Mouse (Mus musculus) forebrain, embryonic 14.5 days (tissue): ENCODE results near the gene Zfp981. TPM values are rescaled to one million over a fixed set of nuclear protein-coding genes. Genes with fewer than 3 reads are reported as not detected.
"Not testable (repeated sequence)": the region's sequence is repeated elsewhere in the genome, so short reads cannot be mapped to it uniquely, and the experiment has no call there.

ENCODE experiments used
- ATAC-seq: fragments of 200-750 bp; cut with Nextera tagmentation; 2 replicates; pipeline ENCODE4 v1.8.0; 2017; ENCODE audit warnings: mild to moderate bottlenecking, moderate library complexity
- DNase-seq: peaks from one replicate; pipeline ENCODE4 v3.0.0-alpha.2; 2015; ENCODE audit warnings: low spot score
- H3K27ac ChIP-seq: fragments of 300-500 bp; sonication (generic); 2 replicates; pipeline ENCODE4 v1.5.1; 2014; ENCODE audit warnings: low read depth, mild to moderate bottlenecking, control low read depth, low read length, moderate library complexity
- H3K27me3 ChIP-seq: fragments of 300-500 bp; sonication (generic); replicated peaks from 2 replicates; pipeline ENCODE4 v1.6.1; 2014; ENCODE audit warnings: low read length, control low read depth, mixed read lengths; ENCODE audit not compliant: control insufficient read depth, insufficient read depth
- H3K36me3 ChIP-seq: fragments of 300-500 bp; sonication (generic); 2 replicates; pipeline ENCODE4 v1.6.1; 2014; ENCODE audit warnings: low read length, control low read depth; ENCODE audit not compliant: control insufficient read depth, insufficient read depth
- H3K4me1 ChIP-seq: fragments of 300-500 bp; sonication (generic); 2 replicates; pipeline ENCODE4 v1.6.1; 2014; ENCODE audit warnings: antibody characterized with exemption, low read length, control low read depth; ENCODE audit not compliant: control insufficient read depth, insufficient read depth
- H3K4me2 ChIP-seq: fragments of 300-500 bp; sonication (generic); 2 replicates; pipeline ENCODE4 v1.6.1; 2014; ENCODE audit warnings: mild to moderate bottlenecking, control low read depth, low read length
- H3K4me3 ChIP-seq: fragments of 300-500 bp; sonication (generic); 2 replicates; pipeline ENCODE4 v1.5.1; 2014; ENCODE audit warnings: low read depth, low read length, control low read depth
- H3K9ac ChIP-seq: fragments of 300-500 bp; sonication (generic); 2 replicates; pipeline ENCODE4 v1.6.1; 2014; ENCODE audit warnings: mild to moderate bottlenecking, low read length, control low read depth, moderate library complexity
- H3K9me3 ChIP-seq: fragments of 300-500 bp; sonication (generic); replicated peaks from 2 replicates; pipeline ENCODE4 v1.6.1; 2016; ENCODE audit warnings: low read length, control low read depth, mixed read lengths; ENCODE audit not compliant: control insufficient read depth
- WGBS: fragments of 180-500 bp; shearing (Covaris S2); extraction: QIAGEN DNeasy Blood & Tissue Kit; methylation state at CpG from one replicate; pipeline ENCODE4 v1.1.7; 2014; 5-methylcytosine and 5-hydroxymethylcytosine counted together
- polyA plus RNA-seq: library from polyadenylated mRNA; unstranded; fragments of >200 nt; fragmentation: Nextera tagmentation; extraction: Ambion mirVana; gene quantifications from 2 replicates; pipeline ENCODE4 v1.2.1, GENCODE M21; 2014

The Zfp981 gene
- polyA plus RNA-seq, 1 experiment from 2014 or later: 0.11 TPM

GRCm38 (mm10) chr4:146493319-146493907 is 8.4 kb upstream of the Zfp981 start:
- H3K27me3 ChIP-seq, H3K27ac ChIP-seq, H3K9ac ChIP-seq, ATAC-seq, H3K36me3 ChIP-seq, DNase-seq, H3K4me2 ChIP-seq, H3K4me1 ChIP-seq, H3K4me3 ChIP-seq: not testable (repeated sequence)
- 88% methylated on average over 6 of the region's 6 CpGs for WGBS
- peaks cover 63% of the 10 kb centered on the region for H3K9me3 ChIP-seq

GRCm38 (mm10) chr4:146494980-146495379 is 6.8 kb upstream of the Zfp981 start:
- H3K27ac ChIP-seq: no peak overlapping the region
- WGBS: 71% methylated on average over 4 of the region's 4 CpGs
- ATAC-seq (no peak), DNase-seq (no peak)
- no peak overlapping the region for H3K9ac ChIP-seq
- no peaks in the 10 kb centered on the region for H3K4me1 ChIP-seq
- no peaks in the 10 kb centered on the region for H3K27me3 ChIP-seq
- H3K4me3 ChIP-seq: no peak overlapping the region
- H3K9me3 ChIP-seq: peaks cover 65% of the 10 kb centered on the region
- no peak overlapping the region for H3K4me2 ChIP-seq
- no peaks in the 10 kb centered on the region for H3K36me3 ChIP-seq

- not testable (repeated sequence) for DNase-seq, H3K4me2 ChIP-seq, H3K4me1 ChIP-seq, H3K4me3 ChIP-seq, H3K36me3 ChIP-seq, ATAC-seq, H3K9ac ChIP-seq, H3K27me3 ChIP-seq, H3K27ac ChIP-seq
- H3K9me3 ChIP-seq: peaks cover 64% of the 10 kb centered on the region
- WGBS: 82% methylated on average over 9 of the region's 9 CpGs
Observed at GRCm38 (mm10) chr4:146497695-146498275, 4.0 kb upstream of the Zfp981 start.

- 93% methylated on average over 16 of the region's 24 CpGs for WGBS
- H3K9ac ChIP-seq, H3K4me2 ChIP-seq, H3K4me1 ChIP-seq, H3K36me3 ChIP-seq, DNase-seq, ATAC-seq, H3K27me3 ChIP-seq, H3K4me3 ChIP-seq, H3K27ac ChIP-seq: not testable (repeated sequence)
- peaks cover 12% of the 10 kb centered on the region for H3K9me3 ChIP-seq
Observed at GRCm38 (mm10) chr4:146509029-146509428, 7.2 kb downstream of the Zfp981 start.

GRCm38 (mm10) chr4:146511871-146512270 is 10.0 kb downstream of the Zfp981 start:
- not testable (repeated sequence) for ATAC-seq, H3K4me2 ChIP-seq, H3K9ac ChIP-seq, H3K4me1 ChIP-seq, H3K27me3 ChIP-seq, DNase-seq, H3K36me3 ChIP-seq, H3K4me3 ChIP-seq, H3K27ac ChIP-seq
- peaks cover 26% of the 10 kb centered on the region for H3K9me3 ChIP-seq

- no peak overlapping the region for H3K4me2 ChIP-seq
Observed at GRCm38 (mm10) chr4:146516474-146516873, 14.6 kb downstream of the Zfp981 start.

GRCm38 (mm10) chr4:146517150-146517549 is 15.3 kb downstream of the Zfp981 start:
- not testable (repeated sequence) for H3K27ac ChIP-seq, H3K4me1 ChIP-seq, H3K4me3 ChIP-seq, DNase-seq, H3K4me2 ChIP-seq, H3K9ac ChIP-seq, H3K27me3 ChIP-seq, ATAC-seq, H3K36me3 ChIP-seq
- peaks cover 51% of the 10 kb centered on the region for H3K9me3 ChIP-seq
- 53% methylated on average over 2 of the region's 2 CpGs for WGBS

More at GRCm38 (mm10) chr4:146516474-146516873, 14.6 kb downstream of the Zfp981 start:
- no peaks in the 10 kb centered on the region for H3K4me1 ChIP-seq
- H3K27me3 ChIP-seq: no peaks in the 10 kb centered on the region
- no peak overlapping the region for H3K9ac ChIP-seq
- WGBS: 54% methylated on average over 1 of the region's 1 CpGs
- no peak overlapping the region for H3K27ac ChIP-seq
- peaks cover 51% of the 10 kb centered on the region for H3K9me3 ChIP-seq
- DNase-seq (no peak), ATAC-seq (no peak)
- H3K4me3 ChIP-seq: no peak overlapping the region
- H3K36me3 ChIP-seq: no peaks in the 10 kb centered on the region

GRCm38 (mm10) chr4:146520723-146521122 is 18.9 kb downstream of the Zfp981 start:
- no peak overlapping the region for H3K4me2 ChIP-seq
- WGBS: 87% methylated on average over 2 of the region's 2 CpGs
- DNase-seq (no peak), ATAC-seq (no peak)
- H3K36me3 ChIP-seq: no peaks in the 10 kb centered on the region
- H3K27ac ChIP-seq: no peak overlapping the region
- H3K27me3 ChIP-seq: no peaks in the 10 kb centered on the region
- H3K9ac ChIP-seq: no peak overlapping the region
- peaks cover 69% of the 10 kb centered on the region for H3K9me3 ChIP-seq
- no peak overlapping the region for H3K4me3 ChIP-seq
- H3K4me1 ChIP-seq: no peaks in the 10 kb centered on the region

- H3K36me3 ChIP-seq: no peaks in the 10 kb centered on the region
- no peak overlapping the region for H3K4me2 ChIP-seq
- WGBS: 86% methylated on average over 4 of the region's 4 CpGs
- no peak overlapping the region for H3K4me3 ChIP-seq
- DNase-seq (no peak), ATAC-seq (no peak)
- no peak overlapping the region for H3K27ac ChIP-seq
- peaks cover 58% of the 10 kb centered on the region for H3K9me3 ChIP-seq
- H3K27me3 ChIP-seq: no peaks in the 10 kb centered on the region
- H3K4me1 ChIP-seq: no peaks in the 10 kb centered on the region
- no peak overlapping the region for H3K9ac ChIP-seq
Observed at GRCm38 (mm10) chr4:146534574-146534973, 32.7 kb downstream of the Zfp981 start.
